Mouse (Mus musculus) bone marrow macrophage, adult 2 months (primary cell): ENCODE measurements around the gene Ddx39.

ENCODE experiments used
- CTCF ChIP-seq: IDR thresholded peaks from 2 replicates; pipeline ENCODE4 v1.5.1; 2012; ENCODE audit warnings: low read depth, mild to moderate bottlenecking, low read length, moderate library complexity
- POLR2A ChIP-seq: IDR thresholded peaks from 2 replicates; pipeline ENCODE4 v1.6.1; 2012; ENCODE audit warnings: mild to moderate bottlenecking, low read depth, low read length, borderline replicate concordance

GRCm38 (mm10) chr8:83759231-83759759 lies 44.3 kb downstream of the Ddx39 start:
- TF ChIP-seq POLR2A (no peak), CTCF (no peak)
